Mouse (Mus musculus) liver (tissue): ENCODE measurements around the gene Dhh.

Experiments
- DNase-seq: peaks from one replicate; pipeline ENCODE4 v3.0.0-alpha.2; 2020; ENCODE audit warnings: mixed read lengths

Dhh gene

GRCm38 (mm10) chr15:98849165-98849564 lies 49.2 kb downstream of the Dhh start:
- DNase-seq = no peak

GRCm38 (mm10) chr15:98846140-98846539 lies 52.2 kb downstream of the Dhh start:
- no peak for DNase-seq

- DNase-seq = no peak
These were observed 53.2 kb downstream of the Dhh start for GRCm38 (mm10) chr15:98845149-98845548.

- DNase-seq = no peak
These were observed 54.6 kb downstream of the Dhh start for GRCm38 (mm10) chr15:98843595-98844223.
